Mouse (Mus musculus) bone marrow macrophage, adult 2 months (primary cell): ENCODE data around the gene Pnliprp1.

Experiments used
- CTCF ChIP-seq: IDR thresholded peaks from 2 replicates; pipeline ENCODE4 v1.5.1; 2012; ENCODE audit warnings: low read depth, mild to moderate bottlenecking, low read length, moderate library complexity
- POLR2A ChIP-seq: IDR thresholded peaks from 2 replicates; pipeline ENCODE4 v1.6.1; 2012; ENCODE audit warnings: mild to moderate bottlenecking, low read depth, low read length, borderline replicate concordance

DNA sequence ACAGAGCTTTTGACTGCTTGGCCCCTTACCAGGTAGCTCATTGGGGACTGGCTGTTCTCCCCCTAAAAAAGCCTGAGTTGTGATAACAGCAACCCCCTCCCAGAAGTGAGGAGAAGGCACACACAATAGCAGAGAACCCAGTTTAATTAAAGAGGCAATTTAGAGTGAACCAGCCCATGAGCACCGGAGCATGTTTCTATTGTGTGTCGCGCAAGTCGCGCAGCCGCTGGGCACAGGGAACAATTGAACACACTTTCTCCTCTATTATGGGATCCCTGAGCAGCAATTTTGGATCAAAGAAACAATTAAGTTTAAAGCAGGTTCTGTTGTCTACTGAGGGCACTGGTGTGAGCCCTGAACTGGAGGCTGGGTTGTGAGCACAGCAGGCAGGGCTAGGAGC lies 38.6 kb downstream of the Pnliprp1 start:
- TF ChIP-seq POLR2A (no peak), CTCF (no peak)
